Mouse (Mus musculus) spleen, adult 18-20 months (tissue): ENCODE measurements around the gene Myadm.
"Not testable (repeated sequence)": the region's sequence is repeated elsewhere in the genome, so short reads cannot be mapped to it uniquely, and the experiment has no call there.

Source experiments
- DNase-seq, 2 experiments: peaks; one replicate each; pipeline ENCODE4 v3.0.0; 2022; ENCODE audit warnings: mixed read lengths in 2 of 2

Myadm gene

GRCm38 (mm10) chr7:3288976-3289970, at the start of gene Myadm, which contains the start of gene Prkcg:
Gene Myadm (plus strand): TSS chr7:3289080.
Gene Prkcg (plus strand): TSS chr7:3289179.
- DNase-seq = peak; percentile 76 to 81

- no peak for DNase-seq
Observed at GRCm38 (mm10) chr7:3239193-3239592, 49.7 kb upstream of the Myadm start.

DNA sequence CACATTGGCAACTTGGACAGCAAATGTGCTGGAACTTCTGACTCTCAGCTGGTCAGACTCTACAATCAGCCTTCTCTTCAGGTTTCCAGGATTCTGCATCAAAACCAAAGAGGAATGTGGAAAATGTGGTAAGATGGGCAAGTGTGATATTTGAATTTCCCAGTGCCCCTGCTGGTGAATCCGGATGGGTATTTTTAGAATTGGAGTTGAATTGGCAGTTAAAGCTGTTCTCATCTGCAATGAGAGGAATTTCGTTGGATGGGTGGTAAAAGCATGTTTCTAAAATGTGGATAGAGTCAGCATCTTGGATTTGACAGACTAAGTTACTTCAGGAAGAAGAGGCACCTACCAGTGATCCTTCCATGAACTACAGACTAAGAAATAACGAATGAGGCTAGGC, 28.2 kb upstream of the Myadm start:
- DNase-seq = no peak

- no peak for DNase-seq
Observed at GRCm38 (mm10) chr7:3261446-3261845, 27.4 kb upstream of the Myadm start.

GRCm38 (mm10) chr7:3262789-3263188, 26.1 kb upstream of the Myadm start:
- peak in 1 of 2 experiments; percentile 35 for DNase-seq

DNA sequence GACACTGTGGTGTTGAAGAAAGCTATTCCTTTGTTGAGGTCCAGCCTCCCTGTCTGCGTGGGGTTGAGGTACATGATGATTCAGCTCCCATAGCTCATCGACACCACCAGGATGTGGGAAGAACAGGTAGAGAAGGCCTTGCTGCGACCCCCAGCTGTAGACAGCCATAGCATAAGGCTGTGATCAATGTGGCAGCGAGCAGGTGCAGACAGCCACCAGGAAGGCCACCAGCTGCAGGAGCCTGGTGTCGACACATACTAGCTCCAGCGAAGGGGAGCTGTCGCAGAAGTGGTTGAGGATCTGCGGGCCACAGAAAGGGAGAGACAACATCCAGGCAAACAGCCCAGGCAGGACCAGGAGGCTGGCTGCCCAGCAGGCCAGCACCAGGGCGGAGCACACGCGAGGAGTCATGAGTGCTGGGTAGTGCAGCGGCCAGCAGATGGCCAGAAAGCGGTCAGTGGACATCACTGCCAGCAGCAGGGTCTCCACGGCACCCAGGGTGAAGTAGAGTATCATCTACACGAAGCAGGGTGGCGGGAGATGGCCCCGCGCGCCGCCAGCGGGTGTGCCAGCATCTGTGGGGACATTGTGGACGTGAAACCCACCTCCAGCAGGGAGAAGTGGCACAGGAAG, 24.4 kb upstream of the Myadm start:
- DNase-seq = no peak

DNA sequence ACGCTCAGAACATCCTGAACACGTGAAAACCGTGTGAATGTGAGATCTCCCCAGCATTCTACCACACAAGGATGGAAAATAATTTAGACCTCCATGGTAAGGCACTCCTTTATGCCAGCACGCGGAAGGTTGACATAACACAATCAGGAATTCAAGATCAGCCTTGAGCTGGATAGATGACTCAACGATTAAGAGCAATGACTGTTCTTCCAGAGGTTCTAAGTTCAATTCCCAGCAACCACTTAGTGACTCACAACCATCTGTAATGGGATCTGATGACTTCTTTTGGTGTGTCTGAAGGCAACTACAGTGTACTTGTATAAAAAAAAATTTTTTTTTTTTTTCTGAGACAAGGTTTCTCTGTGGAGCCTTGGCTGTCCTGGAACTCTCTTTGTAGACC, 23.6 kb upstream of the Myadm start:
- DNase-seq = no peak

DNA sequence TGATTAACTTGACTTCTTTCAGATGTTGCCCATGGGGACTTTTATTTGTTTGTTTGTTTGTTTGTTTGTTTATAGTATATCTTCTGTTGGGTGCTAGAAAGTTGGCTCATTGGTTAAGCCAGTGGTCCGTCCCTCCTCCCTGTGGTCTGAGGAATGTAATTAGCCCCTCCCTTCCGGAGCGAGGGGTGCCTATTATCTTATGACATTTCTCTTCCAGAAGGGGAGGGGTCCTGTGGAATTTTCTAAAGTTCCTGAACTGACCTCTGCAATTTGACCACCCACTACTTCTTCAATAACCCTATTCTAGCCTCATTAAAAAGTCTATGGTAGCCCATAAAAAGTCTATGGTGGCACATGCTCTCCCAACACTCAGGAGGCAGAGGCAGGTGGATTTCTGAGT, 21.6 kb upstream of the Myadm start:
- DNase-seq = no peak

- DNase-seq = no peak
Observed at GRCm38 (mm10) chr7:3267888-3268287, 21.0 kb upstream of the Myadm start.

- no peak for DNase-seq
Observed at GRCm38 (mm10) chr7:3268291-3268690, 20.6 kb upstream of the Myadm start.

GRCm38 (mm10) chr7:3272206-3272605, 16.7 kb upstream of the Myadm start:
- no peak for DNase-seq

DNA sequence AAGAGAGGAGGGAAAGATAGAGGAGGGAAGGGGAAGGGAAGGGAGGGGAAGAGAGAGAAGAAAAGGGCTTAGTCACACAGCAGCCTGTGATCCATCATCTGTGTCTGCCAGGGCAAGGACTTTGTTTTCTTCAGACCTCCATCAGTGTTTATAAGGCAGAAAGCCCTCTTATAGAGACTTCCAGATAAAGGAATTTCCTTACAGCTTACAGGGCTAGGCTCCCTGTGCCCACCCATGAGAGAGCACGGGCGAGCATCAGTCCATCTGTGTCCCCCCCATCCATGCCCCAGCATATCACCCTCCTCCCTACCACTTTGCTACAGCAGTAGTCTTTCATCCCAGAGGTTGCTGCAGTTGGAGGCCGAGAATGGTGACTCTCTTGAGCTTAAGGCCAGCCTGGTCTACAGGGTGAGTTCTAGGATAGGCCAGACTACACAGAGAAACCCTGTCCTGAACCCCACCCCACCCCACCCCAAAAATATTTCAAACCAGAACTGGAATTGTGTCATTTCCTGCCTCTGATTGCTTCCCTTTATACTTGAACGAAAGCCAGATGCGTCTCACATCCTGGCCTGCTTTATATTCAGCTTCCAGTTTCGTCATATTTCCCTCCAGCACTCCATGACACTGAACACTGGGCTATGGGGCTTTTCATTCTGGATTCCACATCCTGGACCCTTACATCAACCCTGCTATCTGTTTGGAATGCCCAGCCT, 13.3 kb upstream of the Myadm start:
- no peak for DNase-seq

- DNase-seq = not testable (repeated sequence)
Observed at GRCm38 (mm10) chr7:3276781-3277180, 12.1 kb upstream of the Myadm start.

DNA sequence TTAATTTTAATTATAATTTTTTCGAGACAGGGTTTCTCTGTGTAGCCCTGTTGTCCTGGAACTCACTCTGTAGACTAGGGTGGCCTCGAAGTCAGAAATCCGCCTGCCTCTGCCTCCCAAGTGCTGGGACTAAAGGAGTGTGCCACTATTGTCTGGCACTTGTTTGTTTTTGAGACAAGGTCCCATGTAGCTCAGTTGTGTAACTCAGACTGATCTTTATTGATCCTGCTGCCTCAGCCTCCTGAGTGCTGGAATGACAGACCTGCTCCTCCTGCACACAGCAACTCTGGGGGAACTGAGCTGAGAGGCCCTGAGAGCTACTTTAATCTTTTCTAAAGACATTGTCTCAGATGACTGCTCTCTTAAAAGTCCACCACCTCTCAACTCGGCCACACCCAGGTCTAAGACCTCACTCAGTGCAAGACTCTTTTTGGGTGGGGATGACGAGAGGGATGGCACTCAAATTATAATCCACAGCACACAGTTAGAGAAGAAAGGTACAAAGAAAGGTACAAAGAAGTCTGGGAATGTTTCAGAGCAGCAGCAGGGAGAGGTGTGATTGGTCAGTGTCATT, 8.7 kb upstream of the Myadm start:
- DNase-seq = no peak

DNA sequence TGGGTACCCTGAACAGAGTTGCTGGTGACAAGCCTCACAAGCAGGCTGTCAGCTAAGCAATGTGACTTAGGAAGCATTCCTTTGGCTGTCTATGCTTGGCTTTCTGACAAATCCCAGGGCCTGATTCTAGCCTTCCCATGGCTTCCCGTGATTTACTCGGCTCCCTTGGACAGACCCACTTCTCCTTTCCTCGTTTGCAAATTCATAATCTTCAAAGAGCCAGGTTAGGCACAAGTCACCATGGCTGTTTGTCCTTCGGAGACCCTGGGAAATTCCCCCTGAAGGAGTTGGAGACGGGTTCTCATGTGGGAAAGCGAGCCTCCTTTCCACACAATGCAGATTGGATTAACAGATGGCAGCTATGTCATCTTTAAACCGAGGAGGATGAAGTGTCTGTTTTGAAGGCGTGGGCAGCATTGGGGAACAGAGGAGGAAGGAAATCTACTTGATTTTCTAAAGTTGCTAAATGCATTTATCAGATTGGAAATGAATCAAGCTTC, 8.2 kb upstream of the Myadm start:
- no peak for DNase-seq

DNA sequence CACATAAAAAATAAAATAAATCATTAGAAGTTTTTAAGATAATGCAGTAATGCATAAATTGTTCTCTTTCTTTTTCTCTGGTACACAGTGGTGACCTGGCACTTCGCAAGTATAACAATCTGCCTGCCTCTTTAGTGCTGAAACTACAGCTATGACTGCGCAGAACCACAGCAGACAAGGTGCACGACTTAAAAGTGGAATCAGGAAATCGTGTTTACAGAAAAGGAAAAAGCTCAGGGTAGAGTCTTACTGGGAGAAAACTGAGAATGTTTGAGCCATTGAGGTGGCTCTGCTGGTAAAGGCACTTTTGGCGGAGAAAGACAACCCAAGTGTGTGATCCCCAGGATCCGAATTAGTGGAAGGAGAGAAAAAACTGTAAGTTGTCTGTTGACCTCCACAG, 7.1 kb upstream of the Myadm start:
- DNase-seq = no peak

DNA sequence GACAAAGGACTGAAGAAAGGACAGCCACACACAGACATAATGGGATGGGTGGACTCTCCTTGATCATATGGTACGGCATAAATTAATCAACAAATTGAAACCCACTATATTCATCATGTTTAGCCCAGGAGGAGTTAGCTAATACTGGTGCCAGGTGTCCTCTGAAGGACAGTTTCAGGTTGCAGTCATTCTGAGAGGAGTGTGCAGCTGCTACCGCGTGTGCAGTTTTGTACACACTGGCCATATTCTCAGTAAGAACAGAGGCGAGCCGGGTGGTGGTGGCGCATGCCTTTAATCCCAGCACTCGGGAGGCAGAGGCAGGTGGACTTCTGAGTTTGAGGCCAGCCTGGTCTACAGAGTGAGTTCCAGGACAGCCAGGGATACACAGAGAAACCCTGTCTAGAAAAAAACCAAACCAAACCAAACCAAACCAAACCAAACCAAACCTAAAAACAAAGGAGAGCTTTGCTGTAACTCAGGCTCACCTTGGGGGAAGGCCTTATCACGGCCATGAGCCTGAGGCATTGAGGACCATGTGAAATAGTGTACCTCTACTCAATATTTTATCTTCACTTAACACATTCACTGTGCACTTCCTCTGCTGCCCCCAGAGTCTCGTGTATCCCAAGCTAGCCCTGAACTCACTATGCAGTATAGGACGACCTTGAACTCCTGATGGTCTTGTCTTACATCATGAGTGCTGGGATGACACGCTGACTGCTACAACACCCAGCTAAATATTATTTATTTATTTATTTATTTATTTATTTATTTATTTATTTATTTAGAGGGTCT, 5.6 kb upstream of the Myadm start:
- no peak for DNase-seq

- no peak for DNase-seq
Observed at GRCm38 (mm10) chr7:3284604-3285003, 4.3 kb upstream of the Myadm start.

DNA sequence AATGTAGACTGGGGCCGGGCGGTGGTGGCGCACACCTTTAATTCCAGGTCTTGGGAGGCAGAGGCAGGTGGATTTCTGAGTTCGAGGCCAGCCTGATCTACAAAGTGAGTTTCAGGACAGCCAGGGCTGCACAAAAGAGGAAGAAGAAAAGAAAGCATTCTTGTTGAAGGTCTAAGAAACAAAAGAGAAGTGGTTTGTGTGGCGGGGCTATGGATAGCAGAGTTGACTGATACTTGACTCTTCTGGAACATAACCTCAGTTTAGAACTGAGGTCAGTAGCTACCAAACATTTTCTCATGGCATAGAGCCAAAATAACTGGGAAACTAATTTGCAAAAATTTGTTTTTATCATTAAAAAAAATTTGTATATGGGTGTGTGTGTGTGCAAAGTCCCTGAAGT, 2.8 kb upstream of the Myadm start:
- DNase-seq = no peak

DNA sequence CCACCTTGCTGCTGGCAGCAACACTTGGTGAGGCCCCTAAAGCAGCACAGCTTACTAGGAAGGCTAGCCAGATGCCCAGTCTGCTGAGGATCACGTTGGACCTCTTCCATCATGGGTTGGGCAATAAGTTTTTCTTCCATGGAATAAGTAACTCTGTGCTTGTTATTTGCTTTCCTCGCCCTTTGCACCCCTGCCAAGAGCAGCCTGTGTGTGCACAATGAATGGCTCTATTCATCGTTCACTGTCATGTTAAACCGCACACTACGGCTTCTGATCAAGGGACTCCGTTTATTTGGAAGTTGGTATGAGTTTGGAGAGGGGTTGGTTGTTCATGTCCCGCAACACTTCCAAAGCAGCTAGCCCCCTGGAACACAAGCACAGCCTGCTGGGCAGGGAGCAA, 1.7 kb upstream of the Myadm start:
- DNase-seq = no peak

- peak; percentile 94 to 96 for DNase-seq
Observed at GRCm38 (mm10) chr7:3290257-3291033, 1.6 kb downstream of the Myadm start.
